Mouse (Mus musculus) embryo, embryonic 10 days (tissue): ENCODE measurements around the gene Ang.

Experiments used
- DNase-seq: peaks from one replicate; pipeline ENCODE4 v3.0.0-alpha.2; 2015; ENCODE audit warnings: low spot score

Gene Ang

DNA sequence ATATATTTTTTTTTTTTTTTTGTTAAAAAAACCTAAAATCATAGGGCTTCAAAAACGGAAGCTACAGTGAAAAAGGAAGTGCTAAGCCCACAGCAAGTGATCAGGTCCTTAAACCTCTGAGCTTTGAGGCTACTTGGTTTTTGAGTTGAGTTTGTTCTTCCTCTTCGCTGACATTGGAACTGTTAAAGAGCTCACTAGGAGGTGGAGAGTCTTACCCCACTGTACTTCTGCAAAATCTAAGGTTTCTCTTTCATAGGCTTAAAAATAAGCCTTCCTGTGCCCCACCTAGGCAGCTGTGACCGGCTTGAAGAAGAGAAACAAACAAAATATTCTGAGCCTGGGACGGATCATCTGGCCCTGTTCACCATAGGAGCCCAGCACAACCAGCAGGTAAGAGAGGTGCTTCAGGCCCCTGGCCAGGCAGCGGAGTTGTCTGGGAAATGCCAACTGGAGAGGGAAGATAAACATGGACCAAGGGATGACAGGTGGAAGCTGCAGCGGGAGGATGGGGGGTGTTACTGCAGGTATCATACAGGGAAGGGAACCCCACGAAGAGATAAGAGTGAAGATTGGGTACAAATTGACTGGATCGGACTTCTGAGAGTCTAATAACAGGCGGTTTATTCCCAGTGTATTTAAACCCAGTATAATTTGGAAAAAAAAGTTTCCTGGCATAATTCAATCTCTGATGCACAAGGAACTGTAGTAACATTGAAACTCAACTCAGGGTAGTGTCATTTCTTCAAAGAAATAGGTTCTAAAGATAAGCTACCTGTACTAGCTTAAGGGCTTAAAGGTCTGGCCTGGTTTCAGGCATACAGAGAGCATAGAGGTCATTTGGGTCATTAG, 38.0 kb downstream of the Ang start:
- DNase-seq: no peak

- DNase-seq: no peak
Observed at GRCm38 (mm10) chr14:51129624-51129975, 38.6 kb downstream of the Ang start.

GRCm38 (mm10) chr14:51130315-51130940, 39.5 kb downstream of the Ang start:
- no peak for DNase-seq

- DNase-seq: no peak
Observed at GRCm38 (mm10) chr14:51131086-51131815, 40.3 kb downstream of the Ang start.

DNA sequence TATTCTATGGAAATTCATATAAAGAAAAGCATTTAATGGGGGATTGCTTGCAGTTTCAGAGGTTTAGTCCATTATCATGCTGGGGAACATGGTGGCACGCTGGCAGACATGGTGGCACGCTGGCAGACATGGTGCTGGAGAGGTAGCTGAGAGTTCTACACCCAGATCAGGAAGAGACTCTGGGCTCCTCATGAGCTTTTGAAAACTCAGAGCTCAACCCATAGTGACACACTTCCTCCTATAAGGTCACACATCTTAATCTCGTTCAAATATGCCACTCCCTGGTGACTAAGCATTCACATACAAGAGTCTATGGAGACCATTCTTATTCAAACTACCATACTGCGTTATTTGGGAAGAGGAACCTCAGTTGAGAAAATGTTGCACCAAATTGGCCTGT, 41.4 kb downstream of the Ang start:
- no peak for DNase-seq

GRCm38 (mm10) chr14:51140342-51140741, 49.4 kb downstream of the Ang start:
- no peak for DNase-seq

- no peak for DNase-seq
Observed at GRCm38 (mm10) chr14:51142119-51142518, 51.2 kb downstream of the Ang start.

DNA sequence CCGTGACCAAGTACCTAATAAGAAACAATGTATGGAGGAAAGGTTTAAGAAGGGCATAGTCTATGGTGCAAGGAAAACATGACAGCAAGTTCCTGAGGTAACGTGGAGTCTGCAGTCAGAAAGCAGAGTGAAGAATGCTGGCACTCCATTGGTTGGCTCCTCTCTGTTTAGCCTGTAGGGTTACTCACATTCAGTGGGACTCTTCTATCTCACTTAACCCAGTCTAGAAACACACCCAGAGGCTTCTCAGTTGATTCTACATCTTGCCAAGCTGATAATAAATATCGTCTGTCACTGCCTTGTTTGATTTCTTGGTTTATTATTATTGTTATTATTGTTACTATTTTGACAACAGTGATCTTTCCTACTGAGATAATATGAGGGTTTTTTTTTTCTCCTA, 51.6 kb downstream of the Ang start:
- no peak for DNase-seq

GRCm38 (mm10) chr14:51143287-51143686, 52.3 kb downstream of the Ang start:
- no peak for DNase-seq

DNA sequence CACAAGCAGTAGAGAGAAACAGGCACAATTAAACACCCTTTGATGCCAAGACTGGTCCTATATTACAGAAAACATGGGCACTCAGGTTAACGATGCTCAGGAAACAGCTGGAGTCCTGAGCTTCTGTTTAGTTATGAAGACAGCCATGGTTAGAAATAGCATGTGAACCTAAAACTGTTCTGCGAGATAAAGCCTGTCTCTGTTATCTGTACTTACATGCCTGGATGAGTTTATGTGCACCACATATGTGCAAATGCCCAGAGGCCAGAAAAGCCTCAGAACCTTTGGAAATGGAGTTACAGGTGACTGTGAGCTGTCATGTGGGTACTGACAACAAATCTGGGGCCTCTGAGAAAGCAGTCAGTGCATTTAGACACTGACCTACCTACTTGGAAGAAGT, 53.0 kb downstream of the Ang start:
- DNase-seq: no peak

DNA sequence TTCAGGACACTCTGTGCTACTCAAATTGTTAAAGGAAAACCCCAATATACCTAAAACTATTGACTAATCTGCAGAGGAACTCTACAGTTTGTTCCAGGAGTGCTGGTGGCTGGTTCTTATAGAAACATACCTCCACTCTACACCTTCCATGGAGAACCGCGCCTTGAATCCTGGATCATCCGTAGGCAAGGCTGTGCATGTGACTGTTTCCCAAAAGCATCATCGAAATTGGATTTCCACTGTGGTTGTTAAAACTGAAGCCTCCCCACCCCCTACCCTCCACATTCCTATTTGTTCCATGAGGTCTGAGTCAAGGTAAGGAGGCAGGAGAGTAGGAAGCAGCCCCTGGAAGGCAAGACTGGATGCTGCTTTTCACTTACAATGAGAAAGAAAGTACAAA, 53.5 kb downstream of the Ang start:
- no peak for DNase-seq

DNA sequence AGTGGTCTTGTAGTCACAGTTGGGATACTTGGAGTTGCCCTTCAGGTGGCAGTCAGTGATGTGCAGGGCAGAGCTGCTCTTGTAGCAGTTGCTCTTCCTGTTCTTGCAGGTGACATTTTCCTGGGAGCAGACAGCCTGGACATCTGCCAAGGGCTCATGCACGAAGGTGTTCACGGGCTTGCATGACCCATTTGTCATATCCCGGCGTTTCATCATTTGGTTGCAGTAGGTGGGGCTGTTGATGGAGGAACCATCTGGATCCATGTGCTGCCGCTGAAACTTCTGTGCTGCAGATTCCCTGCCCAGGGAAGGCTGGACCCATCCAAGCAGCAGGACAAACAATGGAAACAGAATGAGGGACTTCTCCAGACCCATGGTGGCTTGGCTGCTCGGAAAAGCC, 54.6 kb downstream of the Ang start:
- DNase-seq: no peak

- no peak for DNase-seq
Observed at GRCm38 (mm10) chr14:51146685-51147084, 55.7 kb downstream of the Ang start, which contains the start of gene Rnase1. TSS of gene Rnase1 (minus strand) at chr14:51146785.

- DNase-seq: no peak
Observed at GRCm38 (mm10) chr14:51148006-51148405, 57.1 kb downstream of the Ang start.

DNA sequence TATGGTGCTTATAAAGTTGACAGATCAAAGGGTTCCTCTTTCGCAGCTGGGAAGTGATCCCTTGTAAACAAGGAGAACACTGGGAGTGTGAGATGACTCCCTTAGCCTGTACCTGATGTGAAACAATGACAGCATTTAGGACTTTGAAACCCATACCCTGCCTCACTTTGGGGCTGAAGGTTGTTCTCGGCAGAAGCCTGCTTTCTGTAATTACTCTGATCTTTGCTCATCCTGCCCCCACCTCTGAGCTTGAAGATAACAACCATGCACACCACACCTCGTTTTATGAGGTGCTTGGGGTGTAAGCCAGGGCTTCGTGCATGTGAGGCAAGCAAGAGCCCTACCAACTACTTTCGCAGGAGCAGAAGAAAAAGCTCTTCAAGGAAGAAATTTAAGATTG, 58.2 kb downstream of the Ang start:
- DNase-seq: no peak

GRCm38 (mm10) chr14:51150206-51150831, 59.4 kb downstream of the Ang start:
- no peak for DNase-seq
